Mouse (Mus musculus) midbrain, embryonic 14.5 days (tissue): ENCODE measurements around the gene Apol7b. TPM values are rescaled to one million over a fixed set of nuclear protein-coding genes. Genes with fewer than 3 reads are reported as not detected.

Experiments used
- ATAC-seq: fragments of 200-750 bp; cut with Nextera tagmentation; 2 replicates; pipeline ENCODE4 v1.8.0; 2017; ENCODE audit warnings: moderate number of reproducible peaks, moderate library complexity; ENCODE audit not compliant: low FRiP score, low TSS enrichment
- DNase-seq: peaks from one replicate; pipeline ENCODE4 v3.0.0-alpha.2; 2015
- H3K27ac ChIP-seq: fragments of 300-500 bp; sonication (generic); replicated peaks from 2 replicates; pipeline ENCODE4 v1.5.1; 2014; ENCODE audit warnings: mild to moderate bottlenecking, low read depth, low read length, moderate library complexity
- H3K27me3 ChIP-seq: fragments of 300-500 bp; sonication (generic); 2 replicates; pipeline ENCODE4 v1.6.1; 2014; ENCODE audit warnings: low read length, control low read depth, mixed read lengths; ENCODE audit not compliant: control insufficient read depth, insufficient read depth
- H3K36me3 ChIP-seq: fragments of 300-500 bp; sonication (generic); 2 replicates; pipeline ENCODE4 v1.6.1; 2014; ENCODE audit warnings: low read length, control low read depth; ENCODE audit not compliant: control insufficient read depth, insufficient read depth
- H3K4me1 ChIP-seq: fragments of 300-500 bp; sonication (generic); 2 replicates; pipeline ENCODE4 v1.6.1; 2014; ENCODE audit warnings: mild to moderate bottlenecking, antibody characterized with exemption, low read length, control low read depth; ENCODE audit not compliant: control insufficient read depth, insufficient read depth
- H3K4me2 ChIP-seq: fragments of 300-500 bp; sonication (generic); 2 replicates; pipeline ENCODE4 v1.6.1; 2014; ENCODE audit warnings: mild to moderate bottlenecking, low read length, moderate library complexity
- H3K4me3 ChIP-seq: fragments of 300-500 bp; sonication (generic); replicated peaks from 2 replicates; pipeline ENCODE4 v1.5.1; 2014; ENCODE audit warnings: low read depth, low read length
- H3K9ac ChIP-seq: fragments of 300-500 bp; sonication (generic); replicated peaks from 2 replicates; pipeline ENCODE4 v1.6.1; 2014; ENCODE audit warnings: mild to moderate bottlenecking, low read length, moderate library complexity
- H3K9me3 ChIP-seq: fragments of 300-500 bp; sonication (generic); 2 replicates; pipeline ENCODE4 v1.6.1; 2016; ENCODE audit warnings: low read length, control low read depth, mixed read lengths; ENCODE audit not compliant: control insufficient read depth
- WGBS: fragments of 180-500 bp; shearing (Covaris S2); extraction: QIAGEN DNeasy Blood & Tissue Kit; methylation state at CpG from one replicate; pipeline ENCODE4 v1.1.7; 2014; 5-methylcytosine and 5-hydroxymethylcytosine counted together
- polyA plus RNA-seq: library from polyadenylated mRNA; unstranded; fragments of >200 nt; fragmentation: Nextera tagmentation; extraction: Ambion mirVana; gene quantifications from 2 replicates; pipeline ENCODE4 v1.2.1, GENCODE M21; 2014

Gene Apol7b
- polyA plus RNA-seq, 1 experiment from 2014 or later: not detected

- H3K27me3 ChIP-seq: no peaks in the 10 kb centered on the region
- WGBS: 83% methylated on average over 7 of the region's 7 CpGs
- no peak overlapping the region for H3K4me3 ChIP-seq
- no peak overlapping the region for H3K9ac ChIP-seq
- H3K27ac ChIP-seq: no peak overlapping the region
- no peaks in the 10 kb centered on the region for H3K4me1 ChIP-seq
- no peaks in the 10 kb centered on the region for H3K9me3 ChIP-seq
- no peaks in the 10 kb centered on the region for H3K36me3 ChIP-seq
- no peak overlapping the region for H3K4me2 ChIP-seq
- ATAC-seq: no peak
- peak; percentile 6 for DNase-seq
Measured at GRCm38 (mm10) chr15:77376920-77377319, 70.4 kb downstream of the Apol7b start.

Other genes with a start within 250 kb of the Apol7b start
- 195 and 282 TPM in 2 replicates for gene Rbfox2, start 140.5 kb downstream of the Apol7b start, polyA plus RNA-seq
- not detected in 2 replicates for gene Apol7a, start 48.4 kb downstream of the Apol7b start, polyA plus RNA-seq
- not detected in 2 replicates for gene Apol9a, start 36.4 kb downstream of the Apol7b start, polyA plus RNA-seq
- gene Apol10a, start 29.6 kb upstream of the Apol7b start, polyA plus RNA-seq: not detected in 2 replicates
- not detected in 2 replicates for gene Apol11a, start 60.8 kb upstream of the Apol7b start, polyA plus RNA-seq
- gene Apol7c, start 85.8 kb upstream of the Apol7b start, polyA plus RNA-seq: not detected in 2 replicates
- not detected in 2 replicates for gene 1700025B11Rik, start 114.4 kb upstream of the Apol7b start, polyA plus RNA-seq
- 0.20 TPM in 1 of 2 replicates, not detected in the other for gene Apol10b, start 148.6 kb upstream of the Apol7b start, polyA plus RNA-seq
- gene Gm36245, start 151.8 kb upstream of the Apol7b start, polyA plus RNA-seq: not detected in 2 replicates
- not detected in 2 replicates for gene Apol11b, start 195.8 kb upstream of the Apol7b start, polyA plus RNA-seq